Mouse (Mus musculus): ENCODE data around the gene Tmem89. TPM values are rescaled to one million over a fixed set of nuclear protein-coding genes. Genes with fewer than 3 reads are reported as not detected.

Tmem89 gene
- polyA plus RNA-seq (2017; shearing (Covaris generic)), result not detected

GRCm38 (mm10) chr9:108914491-108914890, at the start of gene Tmem89:
TSS of gene Tmem89 (plus strand) at chr9:108914619.
- ATAC-seq, result no peak

GRCm38 (mm10) chr9:108912308-108912707, 2.1 kb upstream of the Tmem89 start:
- no peak for ATAC-seq

GRCm38 (mm10) chr9:108913161-108913560, 1.3 kb upstream of the Tmem89 start:
- ATAC-seq, result no peak

GRCm38 (mm10) chr9:108913621-108914020, 798 bp upstream of the Tmem89 start:
- ATAC-seq, result no peak

GRCm38 (mm10) chr9:108925897-108926296, 11.5 kb downstream of the Tmem89 start:
- ATAC-seq, result no peak

- ATAC-seq, result no peak
Observed at GRCm38 (mm10) chr9:108928424-108928823, 14.0 kb downstream of the Tmem89 start.

GRCm38 (mm10) chr9:108935991-108936390, 21.6 kb downstream of the Tmem89 start:
- no peak for ATAC-seq

- ATAC-seq, result peak; percentile 95
Observed at GRCm38 (mm10) chr9:108936418-108937364, 22.3 kb downstream of the Tmem89 start, which contains the start of gene Uqcrc1. TSS of gene Uqcrc1 (plus strand) at chr9:108936633.

- no peak for ATAC-seq
Observed at GRCm38 (mm10) chr9:108945111-108945510, 30.7 kb downstream of the Tmem89 start.

GRCm38 (mm10) chr9:108945608-108946007, 31.2 kb downstream of the Tmem89 start:
- ATAC-seq, result no peak

GRCm38 (mm10) chr9:108949231-108949966, 35.0 kb downstream of the Tmem89 start:
- no peak for ATAC-seq

- no peak for ATAC-seq
Observed at GRCm38 (mm10) chr9:108949967-108950728, 35.7 kb downstream of the Tmem89 start.

- no peak for ATAC-seq
Observed at GRCm38 (mm10) chr9:108953081-108953636, 38.7 kb downstream of the Tmem89 start, which contains the start of gene Col7a1. TSS of gene Col7a1 (plus strand) at chr9:108953586.

- no peak for ATAC-seq
Observed at GRCm38 (mm10) chr9:108955241-108955640, 40.8 kb downstream of the Tmem89 start.

- no peak for ATAC-seq
Observed at GRCm38 (mm10) chr9:108955846-108956245, 41.4 kb downstream of the Tmem89 start.

GRCm38 (mm10) chr9:108963577-108963976, 49.2 kb downstream of the Tmem89 start:
- no peak for ATAC-seq

GRCm38 (mm10) chr9:108964338-108964737, 49.9 kb downstream of the Tmem89 start:
- no peak for ATAC-seq

Other genes with a start within 250 kb of the Tmem89 start
- 10 to 100 TPM in 1 of 3 experiments, 1 to 10 TPM in 2; 7.7 to 11.9 (median 9.2) TPM for gene Prkar2a, start 225.3 kb upstream of the Tmem89 start, polyA plus RNA-seq (2017; shearing (Covaris generic))
- 10 to 100 TPM; 10.9 to 24.0 (median 19.8) TPM for gene Ip6k2, start 130.8 kb upstream of the Tmem89 start, polyA plus RNA-seq (2017; shearing (Covaris generic))
- gene Nckipsd, start 106.3 kb upstream of the Tmem89 start, polyA plus RNA-seq (2017; shearing (Covaris generic)), result 1 to 10 TPM; 6.0 to 7.1 (median 6.8) TPM
- gene Celsr3, start 88.3 kb upstream of the Tmem89 start, polyA plus RNA-seq (2017; shearing (Covaris generic)), result not detected
- 10 to 100 TPM in 1 of 3 experiments, 1 to 10 TPM in 2; 7.3 to 12.6 (median 8.2) TPM for gene Slc26a6, start 61.3 kb upstream of the Tmem89 start, polyA plus RNA-seq (2017; shearing (Covaris generic))
- gene Uqcrc1, start 22.0 kb downstream of the Tmem89 start, polyA plus RNA-seq (2017; shearing (Covaris generic)), result 100 to 1,000 TPM; 187 to 203 (median 188) TPM
- gene Col7a1, start 39.0 kb downstream of the Tmem89 start, polyA plus RNA-seq (2017; shearing (Covaris generic)), result under 1 TPM in 2 of 3 experiments, not detected in 1; 0.05 to 0.39 TPM
- gene Ucn2, start 71.4 kb downstream of the Tmem89 start, polyA plus RNA-seq (2017; shearing (Covaris generic)), result not detected
- 1 to 10 TPM; 2.7 to 4.4 (median 4.2) TPM for gene Pfkfb4, start 77.2 kb downstream of the Tmem89 start, polyA plus RNA-seq (2017; shearing (Covaris generic))
- 1,000 to 10,000 TPM; 1,866 to 3,808 (median 3,640) TPM for gene Shisa5, start 123.9 kb downstream of the Tmem89 start, polyA plus RNA-seq (2017; shearing (Covaris generic))
- gene Trex1, start 145.1 kb downstream of the Tmem89 start, polyA plus RNA-seq (2017; shearing (Covaris generic)), result 10 to 100 TPM; 42.7 to 50.3 (median 49.9) TPM
- 10 to 100 TPM; 19.2 to 28.2 (median 24.9) TPM for gene Atrip, start 159.5 kb downstream of the Tmem89 start, polyA plus RNA-seq (2017; shearing (Covaris generic))
- 10 to 100 TPM; 12.1 to 15.5 (median 12.3) TPM for gene Ccdc51, start 167.9 kb downstream of the Tmem89 start, polyA plus RNA-seq (2017; shearing (Covaris generic))
- 100 to 1,000 TPM; 763 to 998 (median 907) TPM for gene Tma7, start 168.0 kb downstream of the Tmem89 start, polyA plus RNA-seq (2017; shearing (Covaris generic))
- gene Plxnb1, start 180.8 kb downstream of the Tmem89 start, polyA plus RNA-seq (2017; shearing (Covaris generic)), result 1 to 10 TPM; 1.1 to 1.5 (median 1.1) TPM
- gene Fbxw21, start 247.4 kb downstream of the Tmem89 start, polyA plus RNA-seq (2017; shearing (Covaris generic)), result not detected